Mouse (Mus musculus): ENCODE data around the gene Dlgap1.
A peak's percentile ranks its signal among the peaks of the same experiment; 100 is the strongest.

Gene Dlgap1

DNA sequence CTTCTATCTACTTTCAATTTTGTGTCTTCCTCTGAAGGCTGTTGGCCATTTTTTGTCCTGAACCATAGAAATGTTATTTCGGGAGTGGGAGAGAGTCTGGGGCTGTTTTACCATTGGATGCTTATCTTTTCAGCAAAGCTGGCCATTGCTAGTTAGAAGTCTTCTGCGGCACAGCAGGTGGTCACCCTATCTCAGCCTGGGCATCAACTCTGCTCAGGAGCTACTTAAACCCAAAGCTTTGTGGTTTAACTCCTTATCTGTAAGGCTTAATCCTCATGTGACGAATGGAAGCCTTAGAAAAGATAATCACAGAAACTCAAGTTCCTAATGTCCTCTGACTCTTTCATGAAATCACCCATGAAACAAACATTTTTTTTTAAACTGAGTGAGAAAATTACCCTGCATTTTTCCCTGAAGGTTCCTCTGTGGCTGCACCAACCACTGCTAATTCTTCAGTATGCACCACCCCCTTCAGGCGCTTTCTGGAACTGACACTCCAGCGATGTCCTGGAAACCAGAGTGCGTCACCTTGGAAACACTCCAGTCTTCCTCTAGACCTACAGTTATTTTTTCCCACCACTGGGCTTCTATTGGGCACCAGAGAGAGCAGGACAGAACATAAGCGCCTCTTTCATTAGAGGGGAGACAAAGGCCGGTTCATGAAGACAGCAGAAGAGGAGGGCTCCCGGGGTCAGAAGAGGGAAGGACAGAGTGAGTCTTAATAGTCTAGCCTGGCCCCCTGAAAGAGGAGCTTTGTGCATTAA lies 664.5 kb downstream of the Dlgap1 start:
- DNase-seq = peak; percentile 38 to 80

DNA sequence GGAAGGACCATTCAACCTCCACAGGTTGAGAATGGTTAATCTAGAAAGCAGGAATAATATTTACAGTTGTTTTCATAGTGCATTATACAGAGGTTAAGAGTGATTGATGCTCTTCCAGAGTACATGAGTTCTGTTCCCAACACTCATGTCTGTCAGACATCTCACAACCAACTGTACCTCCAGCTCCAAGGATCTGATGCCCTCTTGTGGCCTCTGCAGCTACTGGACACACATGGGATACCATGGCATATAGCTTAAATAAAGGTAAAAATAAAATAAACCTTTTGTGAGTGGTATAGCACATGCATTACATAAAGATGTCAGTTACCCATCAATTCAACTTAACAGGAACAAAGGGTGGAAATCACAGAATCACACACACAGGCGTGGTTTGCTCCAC lies 674.3 kb downstream of the Dlgap1 start:
- DNase-seq = no peak

DNA sequence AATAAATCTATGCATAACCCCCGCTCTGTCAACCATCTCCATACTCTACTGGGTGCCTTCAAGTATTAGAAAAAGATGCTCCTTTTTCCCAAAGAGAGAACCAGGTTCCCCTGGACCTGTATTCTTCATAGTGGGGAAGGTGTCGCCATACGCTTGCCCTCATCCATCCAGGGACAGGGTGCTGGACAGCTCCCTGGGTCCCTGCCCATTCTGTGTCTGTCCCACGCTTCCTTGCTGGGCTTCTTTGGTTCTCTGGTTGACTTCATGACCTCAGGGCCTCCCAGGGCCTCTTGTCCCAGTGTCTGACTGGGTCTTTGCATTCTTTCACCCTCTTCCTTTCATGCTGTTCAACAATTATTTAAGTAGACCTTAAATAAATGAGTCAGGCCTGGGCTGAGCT lies 677.8 kb downstream of the Dlgap1 start:
- DNase-seq = peak in 1 of 2 experiments; percentile 12

DNA sequence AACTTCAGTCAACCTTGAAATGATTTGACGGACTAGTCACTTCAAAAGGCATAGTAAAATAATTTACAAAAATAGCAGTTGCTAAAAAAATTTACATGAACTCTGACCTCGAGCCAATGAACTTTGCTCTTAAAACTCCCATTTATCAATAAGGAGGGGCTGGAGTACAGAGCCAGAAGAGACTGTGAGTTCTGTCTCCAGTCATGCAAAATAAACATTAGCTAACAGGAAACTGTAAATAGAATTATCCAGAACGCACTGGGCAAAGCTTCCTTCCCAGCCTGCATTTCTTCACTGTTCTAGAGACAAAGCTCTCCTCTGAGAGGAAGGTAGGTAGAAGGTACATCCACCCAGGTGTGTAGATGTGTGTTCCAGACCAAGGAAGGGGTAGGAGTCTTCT lies 692.5 kb downstream of the Dlgap1 start:
- no peak for DNase-seq

DNA sequence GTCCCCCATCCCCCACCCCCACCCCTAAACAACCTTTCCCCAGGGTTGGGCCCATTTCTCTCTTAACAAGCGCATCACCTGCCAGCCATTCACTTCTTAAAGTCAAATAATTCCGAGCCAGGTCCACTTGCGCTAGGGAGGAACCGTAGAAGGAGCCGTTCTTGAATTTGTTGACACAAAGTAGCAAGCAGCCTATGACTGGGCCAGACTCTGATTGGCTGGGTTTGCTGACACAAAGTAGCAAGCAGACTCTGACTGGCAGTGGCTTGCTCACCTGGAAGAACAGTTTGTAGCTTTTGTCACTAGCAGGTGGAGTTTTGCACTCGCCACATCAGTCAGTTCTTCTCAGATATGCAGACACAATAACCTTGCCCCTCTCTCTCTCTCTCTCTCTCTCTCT lies 695.1 kb downstream of the Dlgap1 start:
- no peak for DNase-seq

DNA sequence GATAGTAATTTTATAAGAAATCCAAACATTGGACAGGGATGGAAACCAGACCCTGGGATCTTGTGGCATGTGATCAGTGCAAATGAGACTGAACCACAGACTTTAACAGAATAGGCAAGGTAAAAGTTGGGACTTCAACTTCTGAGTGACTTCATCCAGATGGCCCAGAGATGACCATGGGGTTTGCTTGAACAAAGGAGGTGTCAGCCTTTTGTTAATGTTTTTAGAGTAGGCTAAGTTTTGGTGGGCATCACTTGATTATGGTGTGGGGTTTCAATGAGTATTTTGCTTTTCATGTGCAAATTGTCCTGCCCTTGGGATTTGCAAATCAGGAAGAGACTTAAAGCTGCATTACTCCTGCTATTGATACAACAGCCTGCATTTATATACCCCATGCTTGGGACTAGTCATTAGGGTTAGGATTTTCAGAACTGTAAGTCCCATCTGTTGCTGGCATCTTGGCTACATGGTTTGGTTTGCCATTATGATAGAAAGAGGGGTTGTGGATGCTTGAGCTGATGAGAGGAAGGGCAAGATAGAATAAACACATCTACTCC lies 695.7 kb downstream of the Dlgap1 start:
- no peak for DNase-seq

DNA sequence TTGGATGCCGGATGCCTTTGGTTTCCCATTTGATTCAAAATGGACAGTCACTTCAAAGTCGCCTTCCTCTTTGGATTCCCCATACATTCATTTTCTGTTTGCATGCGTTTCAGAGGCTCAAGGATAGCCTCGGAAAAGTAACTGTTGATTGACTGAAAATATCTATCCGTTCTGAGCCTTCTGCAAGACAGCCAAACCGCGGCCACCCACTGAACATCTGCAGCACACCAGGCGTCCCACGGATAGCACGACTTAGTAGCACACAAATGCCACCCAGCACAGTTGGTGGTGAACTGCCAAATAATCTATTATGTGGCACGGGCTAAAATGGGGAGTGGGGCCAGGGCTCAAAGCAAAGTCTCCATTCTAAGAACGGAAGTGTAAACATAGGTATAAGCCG lies 705.1 kb downstream of the Dlgap1 start:
- no peak for DNase-seq

DNA sequence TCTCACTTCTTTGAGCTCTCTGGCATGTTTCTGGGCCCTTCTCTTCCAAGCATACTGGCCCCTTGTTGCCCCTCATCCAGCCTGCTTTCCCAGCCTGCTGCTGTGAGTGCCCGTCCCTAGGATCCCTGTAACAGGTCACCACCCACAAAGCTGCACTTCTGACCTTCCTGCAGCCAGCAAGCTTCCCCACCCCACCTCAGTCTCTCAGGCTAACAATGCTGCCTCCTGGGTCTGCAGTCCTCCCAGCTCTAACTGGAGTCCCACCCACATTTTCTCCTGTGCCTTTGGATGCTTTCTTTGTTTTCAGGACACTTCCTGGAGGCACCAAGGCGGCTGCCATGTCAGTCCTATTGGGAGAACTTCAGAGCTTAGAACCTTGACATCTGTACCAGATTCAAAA lies 707.6 kb downstream of the Dlgap1 start:
- DNase-seq = no peak

DNA sequence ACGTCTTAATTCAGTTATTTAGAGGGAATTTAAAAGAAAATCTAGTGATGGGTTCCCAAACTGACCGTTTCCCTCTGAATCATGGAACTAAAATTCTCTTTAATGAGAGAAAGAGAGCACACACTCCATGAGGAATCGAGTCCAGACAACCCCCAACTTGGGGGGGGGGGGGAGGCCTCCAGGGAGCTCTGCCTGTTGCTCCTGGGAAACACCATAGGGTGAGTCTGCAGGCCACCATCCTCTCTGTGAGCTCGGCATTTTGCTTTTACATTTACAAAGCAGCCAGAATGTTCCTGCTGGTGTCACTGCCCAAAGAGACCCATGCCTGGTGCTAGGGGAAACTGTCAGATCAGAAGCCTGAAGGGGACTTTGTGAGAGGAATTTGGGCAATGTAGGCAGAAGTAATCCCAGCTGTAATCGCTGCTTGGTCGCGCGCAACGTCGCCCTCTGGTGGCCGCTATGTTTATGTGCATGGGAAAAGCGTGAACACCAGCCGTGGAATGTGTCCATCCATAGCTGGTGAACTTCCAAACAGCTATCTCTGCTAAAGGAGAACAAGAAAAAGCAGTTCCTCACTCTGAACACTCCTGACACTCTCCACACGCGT lies 714.8 kb downstream of the Dlgap1 start:
- peak; percentile 63 to 88 for DNase-seq

DNA sequence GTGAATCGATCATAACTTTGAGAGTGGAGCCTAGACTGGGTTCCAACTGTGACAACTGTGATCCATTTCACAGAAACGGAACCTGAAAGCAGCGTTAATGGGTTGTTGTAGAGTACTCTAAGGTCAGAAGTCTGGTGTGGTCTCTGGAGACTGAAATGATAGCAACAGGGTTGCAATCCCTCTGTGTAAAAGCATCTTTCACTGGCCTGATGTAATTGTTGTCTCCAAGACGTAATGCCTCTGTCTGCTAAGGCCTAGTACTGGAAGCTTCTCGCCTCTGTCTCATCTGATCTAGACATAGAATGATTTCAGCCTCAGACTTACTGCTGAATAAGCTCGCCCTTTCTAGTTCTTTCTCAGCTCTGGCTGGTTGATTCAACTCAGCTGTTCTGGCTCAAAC lies 721.3 kb downstream of the Dlgap1 start:
- no peak for DNase-seq

DNA sequence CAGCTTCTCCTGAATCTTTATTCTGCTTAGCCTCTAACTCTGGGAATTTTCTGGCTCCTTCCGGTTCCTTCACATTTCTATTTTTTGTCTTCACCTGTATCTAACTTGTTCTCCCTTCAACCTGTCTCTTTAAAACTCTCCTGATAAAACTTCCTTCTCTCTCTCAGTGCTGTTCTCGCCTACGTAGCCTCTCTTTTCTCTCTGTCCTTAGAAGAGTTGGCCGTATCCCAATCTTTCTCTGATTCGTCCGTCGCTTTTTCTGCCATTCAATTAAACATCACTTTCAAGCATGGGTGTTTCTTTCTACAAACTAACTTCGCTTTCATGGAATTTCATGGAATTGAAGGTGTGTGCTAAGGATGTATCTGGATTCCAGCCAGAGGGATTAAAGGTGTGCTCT lies 721.7 kb downstream of the Dlgap1 start:
- no peak for DNase-seq

DNA sequence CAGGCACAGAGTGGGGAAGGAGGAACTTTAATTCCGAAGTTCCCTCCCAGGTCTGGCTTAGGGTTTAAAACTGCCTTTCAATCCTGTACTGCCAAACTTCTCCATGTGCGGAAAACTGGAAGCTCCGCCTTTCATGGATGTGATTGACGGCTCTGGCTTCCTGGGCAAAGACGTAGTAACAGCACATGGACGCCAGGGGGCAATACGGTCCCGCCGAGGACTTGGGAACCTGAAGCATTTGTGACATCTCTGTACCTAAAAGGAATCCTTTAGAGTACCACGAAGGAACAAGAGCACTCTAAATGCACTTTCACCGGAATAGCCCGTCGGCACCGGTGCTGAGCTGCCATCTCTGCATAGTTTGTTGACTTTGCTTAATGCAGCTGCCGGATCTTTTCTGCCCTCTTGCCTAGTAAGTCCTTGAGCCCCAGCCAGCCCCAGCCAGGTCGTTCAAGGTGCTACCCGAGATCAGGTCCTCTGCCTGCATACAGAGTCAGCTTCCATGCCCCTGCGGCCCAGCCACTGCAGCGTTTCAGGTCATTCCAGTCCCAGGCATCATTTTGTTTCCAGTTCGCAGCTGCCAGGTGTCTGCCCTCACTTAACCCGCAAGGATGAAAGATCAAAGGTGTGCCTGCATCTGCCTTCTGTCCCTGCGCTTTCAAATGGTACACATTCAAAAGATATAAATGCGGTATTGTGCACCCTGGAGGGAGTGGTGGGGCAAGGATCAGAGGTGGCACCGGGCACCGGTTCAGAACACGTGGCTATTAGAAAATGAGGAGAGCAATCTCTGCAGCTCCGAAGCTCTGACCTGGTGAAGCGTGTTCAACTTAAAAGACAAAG lies 738.3 kb downstream of the Dlgap1 start:
- peak; percentile 81 to 90 for DNase-seq

DNA sequence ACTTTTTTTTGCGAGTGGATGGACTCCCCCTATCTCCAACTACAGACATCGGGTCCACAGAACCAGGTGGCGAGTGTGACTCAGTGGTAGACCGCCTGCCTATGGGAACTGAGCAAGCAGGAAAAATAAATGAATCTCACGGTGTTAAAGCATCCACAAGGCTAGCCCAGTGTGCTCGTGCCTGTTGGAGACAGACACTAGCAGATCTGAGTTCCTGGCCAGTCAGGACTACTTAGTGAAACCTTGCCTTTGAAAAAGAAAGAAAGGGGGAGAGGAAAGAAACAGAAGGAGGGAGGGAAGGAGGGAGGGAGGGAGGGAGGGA lies 738.9 kb downstream of the Dlgap1 start:
- no peak for DNase-seq

DNA sequence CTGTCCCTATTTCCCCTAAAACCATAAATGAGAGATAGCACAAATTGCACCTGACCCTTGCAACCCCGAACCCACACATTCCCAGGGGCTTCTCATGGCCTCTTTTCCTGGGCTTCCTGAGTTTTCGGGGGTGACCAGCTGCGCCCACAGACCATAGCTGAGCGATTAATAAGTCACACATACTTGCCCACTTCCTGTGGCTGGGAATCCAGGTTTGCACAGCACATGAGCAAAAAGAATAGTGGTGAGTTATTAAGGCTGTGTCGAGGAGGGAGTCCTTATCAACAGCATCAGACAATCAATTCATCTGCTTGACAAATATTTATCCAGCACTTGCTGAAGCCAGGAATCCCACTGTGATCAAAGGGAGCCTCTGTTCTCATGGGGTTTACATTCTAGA lies 740.7 kb downstream of the Dlgap1 start:
- DNase-seq = no peak

DNA sequence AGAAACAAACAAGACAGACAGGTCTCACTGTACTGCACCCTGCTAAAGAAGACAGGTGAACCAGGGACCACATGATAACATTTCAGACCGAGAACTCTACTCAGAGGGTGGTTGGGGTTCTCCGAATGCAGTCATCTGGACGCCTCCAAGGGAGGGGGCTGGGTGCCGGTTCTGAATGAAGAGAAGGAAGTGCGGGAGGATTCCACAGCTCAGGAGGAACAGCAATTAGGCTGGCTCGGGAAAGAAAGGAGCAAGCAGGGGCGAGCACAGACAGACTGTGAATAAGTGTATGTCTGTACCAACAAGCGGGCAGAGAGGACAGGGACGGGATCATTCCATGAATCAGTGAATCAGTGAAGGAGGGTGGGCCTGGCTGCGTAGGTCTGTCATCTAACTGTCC lies 744.6 kb downstream of the Dlgap1 start:
- no peak for DNase-seq

DNA sequence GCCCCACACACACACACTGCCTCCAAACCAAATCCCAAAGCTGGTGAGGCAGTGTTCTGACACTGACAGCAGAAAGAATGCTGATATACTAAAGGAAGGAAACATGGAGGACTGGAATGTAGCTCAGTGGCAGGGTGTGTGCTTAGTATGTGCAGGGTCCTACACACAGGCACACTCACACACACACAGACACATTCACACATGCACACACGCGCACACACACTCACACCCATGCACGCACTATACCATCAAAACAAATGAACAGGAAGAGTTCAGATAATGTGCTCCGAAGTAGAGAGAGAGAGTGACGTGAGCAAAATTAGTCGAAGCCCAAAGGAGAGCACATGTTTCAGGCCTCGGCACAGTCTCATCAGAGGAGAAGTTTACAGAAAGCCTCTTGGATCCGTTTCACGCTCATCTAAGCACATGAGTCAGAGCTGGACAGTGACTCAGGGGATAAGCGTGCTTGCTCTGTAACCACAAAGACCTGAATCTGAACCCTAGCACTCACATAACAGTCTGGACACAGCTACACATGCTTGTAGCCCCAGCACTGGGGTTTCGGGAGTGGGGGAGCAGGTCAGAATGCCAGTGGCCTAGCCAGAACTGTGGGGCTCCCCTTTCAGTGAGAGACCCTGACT lies 750.9 kb downstream of the Dlgap1 start:
- no peak for DNase-seq

DNA sequence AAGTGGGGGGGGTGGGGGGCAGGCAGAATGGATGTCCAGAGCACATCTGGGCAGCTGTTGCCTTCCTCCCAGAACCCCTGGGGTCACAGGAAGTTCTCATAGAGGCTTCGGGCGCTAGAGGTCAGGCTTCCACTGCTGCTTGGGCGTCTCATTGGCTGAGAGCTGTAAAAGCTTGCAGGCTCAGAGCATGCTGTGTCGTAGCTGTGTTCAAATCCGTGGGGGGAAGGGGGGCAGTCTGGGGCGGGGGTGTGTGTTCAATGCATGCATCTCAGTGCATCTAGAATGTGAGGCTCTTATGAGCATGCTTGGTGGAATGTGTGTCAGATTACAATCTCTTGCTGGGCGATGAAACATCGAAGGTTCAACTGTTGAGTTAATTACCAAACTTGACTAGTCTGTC lies 751.9 kb downstream of the Dlgap1 start:
- peak; percentile 21 to 48 for DNase-seq

DNA sequence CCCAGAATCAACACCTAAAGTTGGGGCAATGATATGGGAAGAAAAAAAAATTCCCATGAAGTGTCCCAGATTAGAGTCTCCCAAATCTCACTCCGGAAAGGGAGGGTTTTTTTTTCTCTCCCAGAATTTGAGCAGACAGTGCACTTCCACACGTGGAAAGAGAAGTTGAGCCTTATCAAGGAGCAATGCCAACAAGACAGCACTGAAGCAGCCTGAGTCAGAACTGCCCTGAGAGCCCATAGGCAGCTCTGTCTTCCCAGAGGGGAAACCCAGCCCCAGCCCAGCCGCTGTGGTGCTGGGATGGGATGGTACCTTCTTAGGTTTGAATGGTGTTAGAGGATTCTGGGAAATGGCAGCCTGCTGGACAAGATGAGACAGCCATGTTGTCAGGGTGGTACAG lies 753.3 kb downstream of the Dlgap1 start:
- DNase-seq = no peak

DNA sequence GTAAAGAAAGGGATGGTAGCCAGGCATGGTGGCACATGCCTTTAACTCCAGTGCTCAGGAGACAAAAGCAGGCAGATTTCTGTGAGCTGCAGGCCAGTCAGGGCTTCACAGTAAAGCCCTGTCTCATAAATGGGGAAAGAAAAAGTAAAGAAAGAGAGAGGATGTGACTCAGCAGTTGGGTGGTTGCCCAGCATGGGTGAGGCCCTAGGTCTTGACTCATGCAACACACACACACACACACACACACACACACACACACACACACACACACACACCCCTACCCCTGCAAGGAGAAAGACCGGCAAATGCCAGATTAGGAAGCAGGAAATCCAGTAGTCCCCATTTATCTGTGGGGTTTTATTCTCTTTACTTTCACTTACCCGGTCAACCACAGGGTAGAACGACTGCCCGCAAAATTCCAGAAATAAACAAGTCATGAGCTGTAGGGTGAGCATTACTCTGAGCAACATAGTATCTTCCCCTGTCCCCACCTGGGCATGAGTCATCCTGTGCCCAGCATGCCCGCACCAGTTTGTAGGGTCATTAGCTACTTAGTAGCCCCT lies 759.9 kb downstream of the Dlgap1 start:
- peak; percentile 75 to 81 for DNase-seq

DNA sequence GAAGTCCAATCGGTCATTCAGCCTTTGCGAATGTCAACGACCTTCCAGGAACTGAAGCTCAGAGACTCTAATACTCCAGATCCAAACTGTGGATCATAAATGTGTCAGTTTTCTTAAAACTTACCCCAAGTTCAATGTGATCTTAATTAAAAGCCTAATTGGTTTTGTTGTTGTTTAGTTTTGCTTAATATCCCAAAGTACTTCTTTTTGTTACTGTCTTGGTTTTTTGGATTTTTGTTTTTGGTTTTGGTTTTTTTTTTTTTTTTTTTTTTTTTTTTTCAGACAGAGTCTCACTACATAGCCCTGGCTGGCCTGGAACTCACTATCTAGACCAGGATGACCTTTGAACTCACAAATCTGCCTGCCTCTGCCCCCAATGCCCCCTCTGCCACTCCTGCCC lies 765.9 kb downstream of the Dlgap1 start:
- no peak for DNase-seq

DNA sequence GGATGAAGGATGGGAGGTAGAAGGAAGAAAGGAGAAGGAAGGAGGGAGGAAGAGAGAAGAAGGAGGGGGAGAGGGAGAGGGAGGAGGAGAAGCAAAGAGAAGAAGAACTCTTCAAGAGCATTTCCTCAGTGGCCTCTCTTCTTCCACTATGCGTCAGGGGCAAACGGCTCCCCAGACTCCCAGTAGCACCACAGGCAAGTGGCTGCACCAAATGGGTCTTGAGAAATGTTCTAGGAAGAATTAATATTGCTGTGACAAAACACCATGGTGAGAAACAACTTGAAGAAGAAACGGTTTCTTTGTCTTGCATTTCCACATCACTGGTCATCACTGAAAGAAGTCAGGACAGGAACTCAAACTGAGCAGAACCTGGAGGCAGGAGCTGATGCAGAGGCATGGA lies 766.5 kb downstream of the Dlgap1 start:
- no peak for DNase-seq

DNA sequence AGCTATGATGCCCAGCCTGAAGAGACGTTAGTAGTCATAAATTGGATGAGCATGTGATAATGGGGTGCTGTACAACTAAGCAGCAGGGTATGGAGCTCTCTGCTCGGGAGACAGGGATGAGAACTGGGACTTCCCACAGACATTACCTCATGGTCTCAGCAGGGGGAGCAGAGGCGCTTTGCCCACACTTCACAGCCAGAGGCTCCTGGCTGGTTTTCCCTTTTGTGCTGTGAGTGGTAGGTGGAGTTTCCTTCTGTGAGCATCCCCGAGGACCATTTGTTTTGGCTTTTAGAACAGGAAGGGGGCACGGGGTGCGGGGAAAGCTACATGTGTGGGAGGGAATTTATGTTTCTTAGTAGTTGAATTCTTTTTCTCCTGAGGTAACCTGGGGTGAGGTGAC lies 768.6 kb downstream of the Dlgap1 start:
- peak; percentile 83 to 86 for DNase-seq
